Mouse (Mus musculus): Measurements from ENCODE around the gene BC052040. TPM values are rescaled to one million over a fixed set of nuclear protein-coding genes. Genes with fewer than 3 reads are reported as not detected.

BC052040 gene
- polyA plus RNA-seq, 1 experiment, result 3.8 TPM

DNA sequence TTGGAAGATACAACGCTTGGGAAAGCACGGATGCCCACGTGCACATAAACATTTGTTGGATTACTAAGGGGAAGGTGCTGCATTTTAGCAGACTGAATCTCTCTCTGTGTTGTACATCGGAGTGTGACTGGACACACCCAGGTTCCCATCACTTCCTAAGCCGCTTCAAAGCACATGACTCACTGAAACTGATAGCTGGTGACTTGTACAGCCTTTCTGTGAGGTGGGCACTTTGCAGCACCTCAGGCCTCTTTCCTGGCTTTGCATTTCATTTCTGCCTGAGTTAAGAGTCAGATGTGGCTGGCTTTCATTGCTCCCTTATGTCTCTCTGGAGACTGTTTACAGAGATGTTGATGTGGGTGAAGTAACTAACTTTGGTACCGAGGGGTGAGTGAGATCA lies 29.0 kb downstream of the BC052040 start:
- H3K4me3 ChIP-seq (ENCODE audit: control insufficient read depth, insufficient read depth, low read length), result no peak overlapping the region
- TF ChIP-seq POLR2A (IDR thresholded peaks at IDR 0.05; ENCODE audit: control insufficient read depth, extremely low read depth, insufficient read depth, low read length, poor library complexity), result no peak
- TF ChIP-seq CTCF (IDR thresholded peaks at IDR 0.05; ENCODE audit: borderline replicate concordance, control insufficient read depth, extremely low read depth, insufficient read depth, low read length, poor library complexity), result no peak
- no peaks in the 10 kb centered on the region for H3K36me3 ChIP-seq (ENCODE audit: control insufficient read depth, insufficient read depth, low read length)
- 97% methylated on average over 6 of the region's 6 CpGs for WGBS
- no peak overlapping the region for H3K27ac ChIP-seq (ENCODE audit: control insufficient read depth, insufficient read depth, low read length)
- H3K27me3 ChIP-seq (ENCODE audit: control insufficient read depth, insufficient read depth, low read length), result no peaks in the 10 kb centered on the region
- DNase-seq, result no peak
- H3K4me1 ChIP-seq (replicated peaks; ENCODE audit: control insufficient read depth, insufficient read depth, low read length), result no peaks in the 10 kb centered on the region

DNA sequence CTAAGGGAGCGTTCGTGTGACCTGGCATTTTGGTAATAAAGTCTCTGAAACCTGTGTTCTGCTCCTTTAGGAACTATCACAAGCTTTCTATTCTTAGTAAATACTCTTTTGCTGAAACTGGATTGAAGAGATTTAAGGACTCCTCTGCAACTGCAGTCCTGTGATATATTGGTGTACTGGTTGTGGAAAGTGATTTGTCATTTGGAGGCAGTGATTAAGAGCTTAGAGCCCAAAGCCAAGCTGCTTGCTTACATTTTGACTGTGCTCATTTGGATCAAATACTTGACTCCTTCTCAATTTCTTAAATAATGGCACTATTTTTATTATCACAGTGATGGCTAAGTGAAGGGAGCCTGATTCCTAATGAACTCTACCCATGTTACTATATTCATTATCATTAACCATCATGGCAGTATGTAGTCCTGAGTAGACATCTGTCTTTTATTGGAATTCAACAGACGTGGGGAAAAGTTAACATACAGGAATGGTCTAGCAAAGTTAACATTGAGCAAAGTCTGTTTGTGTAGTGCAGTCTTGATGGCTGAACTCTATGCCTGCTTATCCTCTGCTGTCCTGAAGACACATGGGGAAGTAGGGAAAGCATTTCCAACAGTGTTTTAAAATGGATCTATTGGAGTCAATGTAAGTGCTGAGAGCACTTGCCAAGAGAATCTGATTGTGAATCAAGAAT lies 32.5 kb downstream of the BC052040 start:
- Histone ChIP-seq H3K4me3 (ENCODE audit: control insufficient read depth, insufficient read depth, low read length) (no peak overlapping the region), H3K27me3 (ENCODE audit: control insufficient read depth, insufficient read depth, low read length) (no peaks in the 10 kb centered on the region), H3K4me1 (replicated peaks; ENCODE audit: control insufficient read depth, insufficient read depth, low read length) (no peaks in the 10 kb centered on the region), H3K27ac (ENCODE audit: control insufficient read depth, insufficient read depth, low read length) (no peak overlapping the region), H3K36me3 (ENCODE audit: control insufficient read depth, insufficient read depth, low read length) (no peaks in the 10 kb centered on the region)
- TF ChIP-seq CTCF (IDR thresholded peaks at IDR 0.05; ENCODE audit: borderline replicate concordance, control insufficient read depth, extremely low read depth, insufficient read depth, low read length, poor library complexity), result no peak
- TF ChIP-seq POLR2A (IDR thresholded peaks at IDR 0.05; ENCODE audit: control insufficient read depth, extremely low read depth, insufficient read depth, low read length, poor library complexity), result no peak
- 98% methylated on average over 3 of the region's 3 CpGs for WGBS
- no peak for DNase-seq

DNA sequence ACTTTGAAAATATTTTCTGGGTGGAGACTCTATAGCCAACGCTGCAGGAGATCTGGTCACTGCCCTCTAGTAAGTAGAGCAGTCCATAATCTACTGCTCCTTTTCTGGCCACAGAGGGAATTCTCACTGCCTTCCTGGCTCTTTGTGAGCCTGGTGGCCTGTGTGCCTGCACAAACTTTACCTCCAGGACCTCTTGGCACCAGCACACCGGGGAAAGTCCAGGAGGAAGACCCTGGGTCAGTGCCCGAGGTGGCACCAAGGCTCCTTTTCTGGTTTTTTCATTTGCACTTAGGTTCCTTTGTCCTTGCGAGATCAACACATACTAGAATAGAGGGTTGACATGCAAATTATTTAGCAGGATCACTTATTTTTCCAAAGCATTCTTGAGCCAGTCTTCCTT lies 47.0 kb downstream of the BC052040 start:
- Histone ChIP-seq H3K4me3 (ENCODE audit: control insufficient read depth, insufficient read depth, low read length) (no peak overlapping the region), H3K4me1 (replicated peaks; ENCODE audit: control insufficient read depth, insufficient read depth, low read length) (no peaks in the 10 kb centered on the region), H3K27me3 (ENCODE audit: control insufficient read depth, insufficient read depth, low read length) (no peaks in the 10 kb centered on the region), H3K27ac (ENCODE audit: control insufficient read depth, insufficient read depth, low read length) (no peak overlapping the region), H3K36me3 (ENCODE audit: control insufficient read depth, insufficient read depth, low read length) (no peaks in the 10 kb centered on the region)
- TF ChIP-seq POLR2A (IDR thresholded peaks at IDR 0.05; ENCODE audit: control insufficient read depth, extremely low read depth, insufficient read depth, low read length, poor library complexity) (no peak), CTCF (IDR thresholded peaks at IDR 0.05; ENCODE audit: borderline replicate concordance, control insufficient read depth, extremely low read depth, insufficient read depth, low read length, poor library complexity) (no peak)
- WGBS, result 96% methylated on average over 4 of the region's 4 CpGs
- DNase-seq, result no peak

DNA sequence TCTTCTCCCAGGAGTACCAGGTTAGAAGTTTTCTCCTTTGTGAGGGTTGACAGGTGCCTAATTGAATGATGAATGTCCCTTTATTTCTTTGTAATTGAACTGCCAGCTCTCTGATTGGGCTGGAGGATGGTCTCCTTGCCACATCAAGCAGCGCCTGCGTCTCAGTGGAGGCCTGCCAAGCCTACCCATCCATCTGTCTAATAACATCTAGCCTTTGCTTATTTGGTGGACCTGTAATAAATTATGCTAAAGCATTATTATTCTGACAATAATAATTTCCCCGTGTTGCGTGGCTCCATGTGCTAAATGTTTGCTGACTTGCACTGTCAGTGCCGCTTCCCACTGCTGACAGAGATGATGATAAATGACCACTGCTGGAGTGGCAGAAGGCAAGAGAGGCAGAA lies 49.5 kb downstream of the BC052040 start:
- TF ChIP-seq CTCF (IDR thresholded peaks at IDR 0.05; ENCODE audit: borderline replicate concordance, control insufficient read depth, extremely low read depth, insufficient read depth, low read length, poor library complexity), result no peak
- no peak for TF ChIP-seq POLR2A (IDR thresholded peaks at IDR 0.05; ENCODE audit: control insufficient read depth, extremely low read depth, insufficient read depth, low read length, poor library complexity)
- DNase-seq, result no peak
- Histone ChIP-seq H3K4me3 (ENCODE audit: control insufficient read depth, insufficient read depth, low read length) (no peak overlapping the region), H3K27me3 (ENCODE audit: control insufficient read depth, insufficient read depth, low read length) (no peaks in the 10 kb centered on the region), H3K4me1 (replicated peaks; ENCODE audit: control insufficient read depth, insufficient read depth, low read length) (no peaks in the 10 kb centered on the region), H3K36me3 (ENCODE audit: control insufficient read depth, insufficient read depth, low read length) (no peaks in the 10 kb centered on the region), H3K27ac (ENCODE audit: control insufficient read depth, insufficient read depth, low read length) (no peak overlapping the region)
- 94% methylated on average over 5 of the region's 5 CpGs for WGBS

DNA sequence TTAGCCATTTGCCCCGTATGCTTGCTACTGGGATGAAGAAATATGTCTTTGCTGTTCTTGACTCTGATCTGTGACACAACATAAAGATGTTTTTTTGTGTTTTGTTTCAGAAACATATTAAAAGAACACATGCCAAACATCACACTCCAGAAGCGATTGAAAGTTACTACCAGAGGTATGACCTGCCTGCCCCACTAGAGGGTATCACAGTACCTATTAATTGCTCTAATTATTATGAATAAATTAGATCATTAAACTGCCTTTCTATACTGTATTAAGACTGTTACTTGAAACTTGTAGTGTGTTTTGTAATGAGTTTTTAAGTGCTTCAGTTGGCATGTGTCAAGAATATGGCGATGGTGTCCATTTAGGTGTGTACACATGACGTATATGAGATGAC lies 50.3 kb downstream of the BC052040 start:
- WGBS, result 98% methylated on average over 4 of the region's 4 CpGs
- DNase-seq, result no peak
- Histone ChIP-seq H3K4me1 (replicated peaks; ENCODE audit: control insufficient read depth, insufficient read depth, low read length) (no peaks in the 10 kb centered on the region), H3K27ac (ENCODE audit: control insufficient read depth, insufficient read depth, low read length) (no peak overlapping the region), H3K36me3 (ENCODE audit: control insufficient read depth, insufficient read depth, low read length) (no peaks in the 10 kb centered on the region), H3K27me3 (ENCODE audit: control insufficient read depth, insufficient read depth, low read length) (no peaks in the 10 kb centered on the region), H3K4me3 (ENCODE audit: control insufficient read depth, insufficient read depth, low read length) (no peak overlapping the region)
- TF ChIP-seq POLR2A (IDR thresholded peaks at IDR 0.05; ENCODE audit: control insufficient read depth, extremely low read depth, insufficient read depth, low read length, poor library complexity) (no peak), CTCF (IDR thresholded peaks at IDR 0.05; ENCODE audit: borderline replicate concordance, control insufficient read depth, extremely low read depth, insufficient read depth, low read length, poor library complexity) (no peak)

DNA sequence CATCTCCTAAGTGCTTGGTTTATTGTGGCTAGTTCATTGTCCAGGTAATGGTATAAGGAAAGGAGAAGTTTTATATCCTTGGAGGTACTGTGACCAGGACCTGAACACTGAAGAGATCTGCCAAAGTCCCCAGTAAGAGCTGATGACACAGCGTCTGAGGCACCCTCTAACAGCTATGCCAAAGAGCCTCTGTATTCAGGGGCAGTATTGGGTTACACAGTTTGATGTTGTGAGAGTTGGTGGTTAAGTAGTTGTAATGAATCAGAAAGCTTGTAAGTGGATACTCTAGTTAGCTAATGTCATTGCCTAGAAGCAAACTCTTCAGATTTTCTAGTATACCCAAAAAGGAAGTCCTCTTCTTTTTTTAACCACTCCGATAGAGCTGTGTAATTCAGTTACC lies 68.7 kb downstream of the BC052040 start:
- 96% methylated on average over 2 of the region's 2 CpGs for WGBS
- Histone ChIP-seq H3K4me1 (replicated peaks; ENCODE audit: control insufficient read depth, insufficient read depth, low read length) (no peaks in the 10 kb centered on the region), H3K27me3 (ENCODE audit: control insufficient read depth, insufficient read depth, low read length) (no peaks in the 10 kb centered on the region), H3K4me3 (ENCODE audit: control insufficient read depth, insufficient read depth, low read length) (no peak overlapping the region), H3K36me3 (ENCODE audit: control insufficient read depth, insufficient read depth, low read length) (no peaks in the 10 kb centered on the region), H3K27ac (ENCODE audit: control insufficient read depth, insufficient read depth, low read length) (no peak overlapping the region)
- TF ChIP-seq CTCF (IDR thresholded peaks at IDR 0.05; ENCODE audit: borderline replicate concordance, control insufficient read depth, extremely low read depth, insufficient read depth, low read length, poor library complexity), result no peak
- TF ChIP-seq POLR2A (IDR thresholded peaks at IDR 0.05; ENCODE audit: control insufficient read depth, extremely low read depth, insufficient read depth, low read length, poor library complexity), result no peak
- DNase-seq, result no peak

DNA sequence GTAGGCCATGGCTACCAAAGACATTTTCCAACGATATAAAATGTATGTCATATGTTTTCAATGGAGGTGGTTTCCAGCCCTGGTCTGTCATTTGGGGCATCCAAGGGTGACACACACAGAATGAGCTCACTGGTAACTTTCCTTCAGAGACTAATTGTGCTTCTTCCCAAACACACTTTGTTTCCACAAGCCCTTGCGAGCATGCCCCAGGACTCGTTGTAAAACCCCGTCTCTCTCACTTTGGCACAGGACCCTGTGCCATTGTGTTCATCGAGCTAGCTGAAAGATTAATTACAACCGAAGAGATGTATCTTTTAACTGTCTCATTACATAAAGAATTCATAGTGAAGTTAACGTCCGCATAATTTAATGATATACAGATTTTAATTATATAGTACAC lies 78.2 kb downstream of the BC052040 start:
- Histone ChIP-seq H3K4me1 (replicated peaks; ENCODE audit: control insufficient read depth, insufficient read depth, low read length) (no peaks in the 10 kb centered on the region), H3K27me3 (ENCODE audit: control insufficient read depth, insufficient read depth, low read length) (no peaks in the 10 kb centered on the region), H3K27ac (ENCODE audit: control insufficient read depth, insufficient read depth, low read length) (no peak overlapping the region), H3K36me3 (ENCODE audit: control insufficient read depth, insufficient read depth, low read length) (no peaks in the 10 kb centered on the region), H3K4me3 (ENCODE audit: control insufficient read depth, insufficient read depth, low read length) (no peak overlapping the region)
- TF ChIP-seq POLR2A (IDR thresholded peaks at IDR 0.05; ENCODE audit: control insufficient read depth, extremely low read depth, insufficient read depth, low read length, poor library complexity) (no peak), CTCF (IDR thresholded peaks at IDR 0.05; ENCODE audit: borderline replicate concordance, control insufficient read depth, extremely low read depth, insufficient read depth, low read length, poor library complexity) (no peak)
- WGBS, result 98% methylated on average over 8 of the region's 8 CpGs
- DNase-seq, result no peak
